Mouse (Mus musculus) C2C12 (cell line): ENCODE data around the gene Hist1h2ai.

ENCODE experiments used
- CEBPB ChIP-seq: IDR thresholded peaks from one replicate; pipeline ENCODE4 v1.6.1; 2011; ENCODE audit warnings: low read depth, mild to moderate bottlenecking, control low read depth, moderate library complexity
- CTCF ChIP-seq: IDR thresholded peaks from one replicate; pipeline ENCODE4 v1.5.1; 2011; ENCODE audit not compliant: control insufficient read depth, insufficient read depth, insufficient read length
- MAX ChIP-seq: IDR thresholded peaks from one replicate; pipeline ENCODE4 v1.6.1; 2011; ENCODE audit warnings: mild to moderate bottlenecking, control low read depth
- MYOD1 ChIP-seq: IDR thresholded peaks from one replicate; pipeline ENCODE4 v1.6.1; 2011; ENCODE audit warnings: low read depth; ENCODE audit not compliant: control insufficient read depth, insufficient read length
- USF1 ChIP-seq: IDR thresholded peaks from one replicate; pipeline ENCODE4 v1.6.1; 2011; ENCODE audit warnings: low read depth, mild to moderate bottlenecking, control low read depth, moderate library complexity

DNA sequence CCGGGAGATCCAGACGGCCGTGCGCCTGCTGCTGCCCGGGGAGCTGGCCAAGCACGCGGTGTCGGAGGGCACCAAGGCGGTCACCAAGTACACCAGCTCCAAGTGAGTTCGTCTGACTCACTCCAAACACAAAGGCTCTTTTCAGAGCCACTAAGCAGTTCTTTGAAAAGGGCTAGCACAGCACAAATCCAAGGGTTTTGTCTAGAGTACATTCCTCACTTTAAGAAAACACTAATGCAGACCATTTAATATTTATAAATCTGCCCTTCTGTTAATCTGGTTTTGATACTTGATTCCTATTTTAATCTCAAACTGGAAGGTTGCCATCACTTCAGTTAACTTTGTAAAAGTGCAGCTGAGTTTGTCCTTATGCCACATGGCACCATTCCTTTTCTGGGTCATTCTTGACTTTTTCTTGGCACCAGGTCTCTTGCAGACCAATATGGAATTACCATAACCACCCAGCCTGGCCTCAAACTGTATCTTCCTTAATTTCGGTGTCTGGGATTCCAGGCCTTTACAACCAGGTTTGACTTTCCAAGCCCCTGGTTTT is 6.2 kb downstream of the Hist1h2ai start:
- no peak for TF ChIP-seq CTCF
- TF ChIP-seq USF1 = no peak
- TF ChIP-seq MYOD1 = no peak
- TF ChIP-seq CEBPB = no peak
- no peak for TF ChIP-seq MAX
